Mouse (Mus musculus) left cerebral cortex, adult 11 months (tissue): ENCODE data around the gene Fndc3b.

Source experiments
- DNase-seq: peaks from one replicate; pipeline ENCODE4 v3.0.0; 2022; ENCODE audit warnings: low spot score

The Fndc3b gene

GRCm38 (mm10) chr3:27592728-27593484 lies 118.2 kb downstream of the Fndc3b start:
- DNase-seq = no peak

DNA sequence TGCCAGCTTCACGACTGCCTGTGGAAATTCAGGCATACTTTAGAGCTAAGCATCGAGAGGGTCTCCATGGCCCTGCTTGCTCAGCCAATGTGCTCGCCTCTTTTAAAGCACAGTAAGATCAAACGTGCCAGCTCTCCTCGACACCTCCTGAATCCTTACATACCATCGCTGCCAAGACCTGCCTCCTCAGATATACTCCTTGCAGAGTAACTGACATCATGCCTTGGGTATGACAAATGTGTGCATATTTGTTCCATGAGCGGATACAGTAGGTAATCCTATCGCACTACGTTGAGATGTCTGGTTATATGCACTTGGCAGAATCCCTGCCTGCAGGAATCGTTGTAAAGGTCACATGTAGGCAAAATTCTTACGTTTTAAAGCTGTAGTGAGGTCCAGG lies 120.3 kb downstream of the Fndc3b start:
- no peak for DNase-seq

- no peak for DNase-seq
Observed at GRCm38 (mm10) chr3:27589305-27589704, 121.8 kb downstream of the Fndc3b start.

- DNase-seq = no peak
Observed at GRCm38 (mm10) chr3:27588604-27589003, 122.5 kb downstream of the Fndc3b start.

- DNase-seq = no peak
Observed at GRCm38 (mm10) chr3:27584607-27585605, 126.2 kb downstream of the Fndc3b start.

- DNase-seq = no peak
Observed at GRCm38 (mm10) chr3:27581931-27582840, 128.9 kb downstream of the Fndc3b start.

DNA sequence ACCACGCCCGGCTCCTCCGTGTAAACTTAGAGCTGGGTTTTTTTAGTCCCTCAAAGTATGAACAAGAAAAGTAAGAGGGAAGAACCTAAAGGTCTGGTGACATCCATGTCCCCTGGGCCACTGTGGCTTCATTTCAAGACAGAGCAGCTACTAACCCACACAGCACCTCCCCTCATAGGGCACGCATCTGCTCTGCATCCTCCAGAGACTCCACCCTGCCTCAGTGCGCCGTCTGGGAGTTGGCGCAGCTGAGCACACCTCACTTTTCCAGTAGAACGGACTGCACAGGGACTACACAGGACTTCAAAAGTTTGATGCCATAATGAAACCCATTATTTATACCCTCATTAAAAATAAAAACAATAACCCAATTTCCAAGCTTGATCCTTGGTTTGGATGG lies 130.2 kb downstream of the Fndc3b start:
- no peak for DNase-seq

DNA sequence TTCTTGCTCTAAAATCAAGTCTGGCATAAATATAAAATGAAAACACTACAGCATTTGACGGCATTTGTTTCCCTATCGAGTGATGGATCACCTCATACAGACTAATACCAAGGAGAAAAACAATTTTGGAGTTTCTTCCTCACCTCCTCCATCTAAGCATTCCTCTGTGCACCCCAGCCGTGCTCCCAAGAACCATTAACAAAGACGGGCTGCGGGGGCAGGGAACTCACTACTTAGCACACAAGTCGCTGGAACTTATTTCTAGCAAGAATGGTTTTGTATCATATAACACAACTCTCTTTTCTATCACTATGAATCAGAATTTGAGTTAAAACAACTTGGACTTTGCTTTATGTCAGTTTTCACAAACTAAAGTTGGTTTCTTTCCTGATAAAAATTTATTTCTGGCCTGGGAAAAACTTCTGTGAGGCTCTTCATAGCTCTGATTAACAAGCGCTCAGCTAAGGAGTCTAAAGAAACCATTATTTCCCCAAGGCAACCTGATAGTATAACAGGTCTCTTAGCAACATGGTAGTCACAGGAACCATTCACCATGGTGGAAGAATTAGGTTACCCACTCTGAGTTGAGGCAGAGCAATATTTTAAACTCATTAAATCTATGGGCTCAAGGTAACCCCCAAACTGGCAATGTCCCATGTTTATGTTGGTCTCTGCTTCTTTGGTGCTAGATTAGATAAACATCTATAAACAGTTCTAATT lies 131.1 kb downstream of the Fndc3b start:
- DNase-seq = no peak

GRCm38 (mm10) chr3:27579229-27579628 lies 131.9 kb downstream of the Fndc3b start:
- no peak for DNase-seq

DNA sequence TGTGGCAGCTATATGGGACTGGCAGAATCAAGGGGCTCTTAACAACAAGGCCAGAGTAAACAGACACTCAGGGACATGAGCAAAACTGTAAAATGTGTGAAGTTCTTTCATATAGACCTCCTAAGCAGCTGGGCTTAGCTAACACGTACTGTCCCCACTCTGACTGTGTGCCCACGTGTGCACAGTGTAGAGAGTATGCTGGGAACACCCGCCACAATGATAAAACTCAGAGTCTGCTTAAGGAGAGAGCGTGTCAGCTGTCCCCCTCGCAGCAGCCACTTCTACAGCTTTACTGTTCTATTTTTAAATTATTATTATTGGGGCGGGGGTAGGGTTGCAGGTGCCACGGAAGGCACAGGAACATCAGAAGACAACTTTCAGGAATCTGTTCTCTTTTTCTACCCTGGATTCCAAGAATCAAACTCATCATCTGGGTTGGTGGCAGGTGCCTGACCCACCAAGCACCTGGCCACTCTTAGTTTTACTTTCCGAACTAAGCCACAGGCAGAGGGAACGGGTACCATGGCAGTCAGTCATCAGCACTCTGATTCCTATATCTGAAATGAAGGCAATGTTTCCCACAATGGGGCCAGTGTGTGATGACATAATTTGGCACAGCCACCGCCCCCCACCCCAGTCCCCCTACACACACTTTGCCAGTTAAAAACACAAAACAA lies 133.6 kb downstream of the Fndc3b start:
- DNase-seq = no peak

GRCm38 (mm10) chr3:27574241-27574640 lies 136.9 kb downstream of the Fndc3b start:
- no peak for DNase-seq

DNA sequence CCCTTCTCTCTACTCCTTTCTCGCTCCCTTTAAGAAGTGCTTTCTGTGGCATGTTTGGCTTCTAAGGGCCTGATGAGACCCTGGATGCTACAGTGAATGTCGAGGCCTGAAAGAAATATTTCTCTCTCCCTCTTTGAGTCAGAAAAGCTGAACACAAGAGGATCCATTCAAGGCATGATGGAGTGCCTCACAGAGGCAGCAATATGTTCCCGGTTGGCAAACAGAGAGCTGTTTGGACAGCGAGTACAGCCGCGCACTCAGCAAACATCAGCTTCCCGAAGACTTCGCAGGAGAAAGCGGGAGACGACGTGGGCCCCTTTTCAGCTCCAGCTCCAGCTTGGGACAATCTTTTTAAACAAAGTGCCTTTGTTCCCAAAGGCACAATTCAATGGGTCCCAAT lies 137.6 kb downstream of the Fndc3b start:
- DNase-seq = no peak

GRCm38 (mm10) chr3:27572305-27572704 lies 138.8 kb downstream of the Fndc3b start:
- no peak for DNase-seq

GRCm38 (mm10) chr3:27565314-27565713 lies 145.8 kb downstream of the Fndc3b start:
- DNase-seq = no peak

DNA sequence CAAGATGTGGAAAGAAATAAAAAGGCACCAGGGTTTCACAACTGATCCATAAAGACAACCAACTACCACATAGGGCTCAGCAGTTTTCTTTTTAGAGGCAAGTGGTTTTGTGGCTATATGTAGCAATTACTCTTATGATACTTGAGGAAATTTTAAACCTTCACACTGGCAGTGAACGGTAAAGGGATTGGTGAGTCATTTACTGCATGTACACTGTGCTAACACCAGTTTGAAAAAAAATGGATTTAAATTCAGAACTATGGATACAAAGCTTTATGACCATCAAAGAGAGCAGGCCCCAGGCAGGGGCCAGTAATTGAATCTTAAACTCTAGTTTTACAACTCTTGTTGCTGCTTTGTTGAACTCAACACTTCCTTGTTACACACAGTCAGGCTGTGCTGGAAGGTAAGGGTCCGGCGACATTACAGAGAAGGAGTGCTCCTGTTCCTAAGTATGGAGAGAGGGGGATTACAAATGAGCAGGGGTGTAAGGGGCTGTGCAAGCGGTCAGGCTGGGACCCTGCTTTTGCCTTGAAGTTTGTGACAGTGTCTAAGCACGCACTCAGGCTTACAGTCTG lies 148.0 kb downstream of the Fndc3b start:
- DNase-seq = no peak

- no peak for DNase-seq
Observed at GRCm38 (mm10) chr3:27562476-27562875, 148.6 kb downstream of the Fndc3b start.

DNA sequence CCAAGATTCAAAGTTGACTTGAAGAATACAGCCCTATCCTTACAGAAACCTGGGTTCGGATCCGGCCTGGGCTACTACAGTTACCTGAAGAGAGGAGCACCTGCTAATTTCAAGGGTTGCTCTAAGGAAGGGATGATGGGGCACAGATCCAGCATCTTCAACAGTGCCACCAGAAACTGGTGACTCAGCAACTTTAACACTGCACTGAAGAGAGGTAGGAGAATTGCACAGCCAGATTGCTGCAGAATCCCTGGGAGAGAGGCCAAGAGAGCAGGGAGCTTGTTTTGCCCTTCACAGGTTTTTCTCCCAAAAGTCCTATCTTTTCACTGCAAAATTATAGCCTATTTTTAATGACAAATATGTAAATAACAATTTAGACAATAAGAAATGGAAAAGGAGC lies 149.2 kb downstream of the Fndc3b start:
- no peak for DNase-seq

DNA sequence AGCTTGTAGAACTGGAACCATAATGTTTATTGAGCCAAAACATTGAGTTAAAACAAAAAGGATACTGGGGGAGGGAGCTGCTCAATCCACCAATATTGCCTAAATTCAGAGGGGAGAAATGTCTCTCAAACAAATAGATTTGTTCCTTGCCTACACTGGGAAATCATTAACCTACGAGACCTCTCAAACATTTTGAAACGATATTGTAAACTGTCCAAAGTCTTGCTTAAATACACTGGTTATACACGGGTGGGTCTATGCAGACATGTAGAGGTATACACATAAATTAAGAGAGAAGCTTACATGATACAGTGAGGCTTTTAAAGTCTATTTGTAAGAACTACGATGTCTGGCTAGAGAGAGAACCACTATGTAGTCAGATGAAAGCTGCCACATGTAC lies 151.8 kb downstream of the Fndc3b start:
- DNase-seq = no peak

GRCm38 (mm10) chr3:27557100-27558004 lies 153.8 kb downstream of the Fndc3b start:
- DNase-seq = no peak
